Mouse (Mus musculus): ENCODE data around the gene Spata32. TPM values are rescaled to one million over a fixed set of nuclear protein-coding genes. Genes with fewer than 3 reads are reported as not detected.

The Spata32 gene
- total and polyA plus RNA-seq, 2 experiments, result not detected

DNA sequence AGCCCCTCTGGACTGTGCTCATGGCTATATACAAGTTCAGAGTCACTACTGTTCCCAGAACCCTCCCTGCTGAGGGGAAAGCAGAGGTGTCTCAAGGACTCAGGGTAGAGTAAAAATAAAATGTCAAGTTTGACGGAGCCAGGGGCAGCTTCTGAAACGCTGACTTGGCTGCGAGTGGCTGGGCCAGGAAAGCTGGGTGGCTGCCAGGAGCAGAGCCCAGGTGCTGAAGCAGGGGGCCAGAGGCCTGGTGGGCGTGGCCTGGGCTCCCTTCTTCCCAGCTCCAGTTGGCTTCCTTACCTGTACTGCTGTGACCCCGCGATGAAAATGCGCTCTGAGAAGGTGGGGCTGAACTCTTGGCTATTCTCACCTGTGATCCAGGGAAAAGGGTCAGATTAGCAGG lies 22.5 kb upstream of the Spata32 start:
- Histone ChIP-seq H3K4me3 (ENCODE audit: insufficient read depth, low read depth, low read length) (no peak overlapping the region), H3K36me3 (ENCODE audit: control insufficient read depth, insufficient read depth, low read length) (no peaks in the 10 kb centered on the region), H3K27me3 (ENCODE audit: control insufficient read depth, insufficient read depth, low read length) (no peaks in the 10 kb centered on the region), H3K27ac (replicated peaks; ENCODE audit: insufficient read depth, low read depth, low read length) (no peak overlapping the region), H3K4me1 (ENCODE audit: control insufficient read depth, insufficient read depth, low read length) (no peaks in the 10 kb centered on the region), H3K9ac (ENCODE audit: low read depth, low read length) (no peak overlapping the region), H3K79me2 (ENCODE audit: control insufficient read depth, insufficient read depth, low read length) (0 out of 2 replicates have a peak, but pooled peaks cover 4% of the 10 kb centered on the region)
- DNase-seq (ENCODE audit: extremely low read depth, low read depth, low spot score), result no peak
- no peak for TF ChIP-seq POLR2A (IDR thresholded peaks at IDR 0.05; ENCODE audit: extremely low read depth, insufficient read depth, low read length)
- no peak for TF ChIP-seq CTCF (IDR thresholded peaks at IDR 0.05; ENCODE audit: low read depth, low read length)
- 70% methylated on average over 7 of the region's 7 CpGs for WGBS

DNA sequence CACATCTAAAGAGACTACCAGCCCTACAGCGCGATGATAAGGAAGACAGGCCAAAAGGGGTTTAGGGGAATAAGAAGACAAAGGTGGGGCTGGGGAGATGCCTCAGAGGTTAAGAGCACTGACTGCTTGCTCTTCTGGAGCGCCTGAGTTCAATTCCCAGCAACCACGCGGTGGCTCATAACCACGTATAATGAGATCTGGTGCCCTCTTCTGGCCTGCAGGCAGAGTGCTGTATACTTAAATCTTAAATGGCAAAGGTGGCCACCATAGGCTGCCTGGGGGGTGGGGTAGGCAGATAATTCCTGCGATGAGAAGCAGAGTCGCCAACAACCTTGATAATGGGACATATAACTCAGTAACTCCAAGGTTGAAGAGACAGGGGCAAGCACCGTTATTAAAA lies 19.5 kb upstream of the Spata32 start:
- no peak for TF ChIP-seq CTCF (IDR thresholded peaks at IDR 0.05; ENCODE audit: low read depth, low read length)
- TF ChIP-seq POLR2A (IDR thresholded peaks at IDR 0.05; ENCODE audit: extremely low read depth, insufficient read depth, low read length), result no peak
- DNase-seq (ENCODE audit: extremely low read depth, low read depth, low spot score), result no peak
- no peaks in the 10 kb centered on the region for H3K4me1 ChIP-seq (ENCODE audit: control insufficient read depth, insufficient read depth, low read length)
- no peaks in the 10 kb centered on the region for H3K36me3 ChIP-seq (ENCODE audit: control insufficient read depth, insufficient read depth, low read length)
- no peak overlapping the region for H3K9ac ChIP-seq (ENCODE audit: low read depth, low read length)
- no peaks in the 10 kb centered on the region for H3K79me2 ChIP-seq (ENCODE audit: control insufficient read depth, insufficient read depth, low read length)
- no peak overlapping the region for H3K4me3 ChIP-seq (ENCODE audit: insufficient read depth, low read depth, low read length)
- H3K27ac ChIP-seq (replicated peaks; ENCODE audit: insufficient read depth, low read depth, low read length), result no peak overlapping the region
- no peaks in the 10 kb centered on the region for H3K27me3 ChIP-seq (ENCODE audit: control insufficient read depth, insufficient read depth, low read length)
- 86% methylated on average over 9 of the region's 9 CpGs for WGBS

DNA sequence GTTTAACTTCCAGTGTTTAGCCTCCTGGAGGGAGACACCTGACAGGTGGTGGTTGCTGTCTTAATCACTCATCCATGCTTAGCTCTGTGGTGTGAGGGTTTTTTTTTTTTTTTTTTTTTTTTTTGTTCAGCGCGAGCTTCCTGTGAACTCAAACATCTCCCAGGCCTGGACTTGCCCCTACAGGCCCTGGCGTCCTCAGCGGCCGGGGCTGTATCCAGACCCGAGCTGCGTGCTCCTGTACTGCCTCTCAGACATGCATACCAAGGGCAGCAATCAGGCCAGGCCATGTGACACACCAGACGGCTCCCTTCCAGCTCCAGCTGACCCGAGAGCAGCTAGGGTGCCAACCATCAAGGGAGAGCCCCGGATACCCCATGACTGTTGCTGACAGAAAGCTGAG lies 18.7 kb upstream of the Spata32 start:
- 89% methylated on average over 10 of the region's 10 CpGs for WGBS
- no peak overlapping the region for H3K27ac ChIP-seq (replicated peaks; ENCODE audit: insufficient read depth, low read depth, low read length)

DNA sequence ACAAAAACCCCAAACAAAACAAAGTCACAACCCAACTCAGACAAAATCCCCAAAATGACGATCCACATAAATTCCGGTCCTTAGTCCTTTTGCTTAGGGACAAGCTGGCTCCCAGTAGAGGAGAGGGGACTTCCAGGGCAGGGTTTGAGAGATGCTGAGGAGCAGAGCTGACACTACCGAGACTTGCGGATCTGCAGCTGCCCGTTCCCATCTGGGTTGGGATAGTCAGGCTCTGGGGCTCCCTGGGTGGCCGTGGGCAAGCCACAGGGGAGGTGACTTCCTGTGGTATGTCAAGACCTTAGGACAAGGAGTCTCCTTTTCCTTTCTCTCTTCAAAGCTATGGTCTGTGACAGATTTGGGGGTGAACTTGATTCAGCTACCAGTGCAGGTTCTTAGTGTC lies 18.2 kb upstream of the Spata32 start:
- no peaks in the 10 kb centered on the region for H3K27me3 ChIP-seq (ENCODE audit: control insufficient read depth, insufficient read depth, low read length)
- WGBS, result 94% methylated on average over 6 of the region's 6 CpGs
- DNase-seq (ENCODE audit: extremely low read depth, low read depth, low spot score), result no peak
- TF ChIP-seq CTCF (IDR thresholded peaks at IDR 0.05; ENCODE audit: low read depth, low read length) (no peak), POLR2A (IDR thresholded peaks at IDR 0.05; ENCODE audit: extremely low read depth, insufficient read depth, low read length) (no peak)
- H3K4me1 ChIP-seq (ENCODE audit: control insufficient read depth, insufficient read depth, low read length), result no peaks in the 10 kb centered on the region
- H3K9ac ChIP-seq (ENCODE audit: low read depth, low read length), result no peak overlapping the region
- H3K36me3 ChIP-seq (ENCODE audit: control insufficient read depth, insufficient read depth, low read length), result no peaks in the 10 kb centered on the region
- H3K4me3 ChIP-seq (ENCODE audit: insufficient read depth, low read depth, low read length), result no peak overlapping the region
- H3K79me2 ChIP-seq (ENCODE audit: control insufficient read depth, insufficient read depth, low read length), result no peaks in the 10 kb centered on the region
- H3K27ac ChIP-seq (replicated peaks; ENCODE audit: insufficient read depth, low read depth, low read length), result no peak overlapping the region

More for the DNA sequence above, 18.7 kb upstream of the Spata32 start:
- H3K9ac ChIP-seq (ENCODE audit: low read depth, low read length), result no peak overlapping the region
- H3K36me3 ChIP-seq (ENCODE audit: control insufficient read depth, insufficient read depth, low read length), result no peaks in the 10 kb centered on the region
- TF ChIP-seq POLR2A (IDR thresholded peaks at IDR 0.05; ENCODE audit: extremely low read depth, insufficient read depth, low read length) (no peak), CTCF (IDR thresholded peaks at IDR 0.05; ENCODE audit: low read depth, low read length) (no peak)
- H3K79me2 ChIP-seq (ENCODE audit: control insufficient read depth, insufficient read depth, low read length), result no peaks in the 10 kb centered on the region
- H3K4me1 ChIP-seq (ENCODE audit: control insufficient read depth, insufficient read depth, low read length), result no peaks in the 10 kb centered on the region
- no peak for DNase-seq (ENCODE audit: extremely low read depth, low read depth, low spot score)
- no peaks in the 10 kb centered on the region for H3K27me3 ChIP-seq (ENCODE audit: control insufficient read depth, insufficient read depth, low read length)
- no peak overlapping the region for H3K4me3 ChIP-seq (ENCODE audit: insufficient read depth, low read depth, low read length)

GRCm38 (mm10) chr11:103235702-103236101 lies 17.5 kb upstream of the Spata32 start:
- H3K79me2 ChIP-seq (ENCODE audit: control insufficient read depth, insufficient read depth, low read length), result no peaks in the 10 kb centered on the region
- H3K27me3 ChIP-seq (ENCODE audit: control insufficient read depth, insufficient read depth, low read length), result no peaks in the 10 kb centered on the region
- H3K36me3 ChIP-seq (ENCODE audit: control insufficient read depth, insufficient read depth, low read length), result no peaks in the 10 kb centered on the region
- no peak overlapping the region for H3K27ac ChIP-seq (replicated peaks; ENCODE audit: insufficient read depth, low read depth, low read length)
- H3K9ac ChIP-seq (ENCODE audit: low read depth, low read length), result no peak overlapping the region
- H3K4me3 ChIP-seq (ENCODE audit: insufficient read depth, low read depth, low read length), result no peak overlapping the region
- no peaks in the 10 kb centered on the region for H3K4me1 ChIP-seq (ENCODE audit: control insufficient read depth, insufficient read depth, low read length)
- 70% methylated on average over 11 of the region's 11 CpGs for WGBS
- no peak for TF ChIP-seq CTCF (IDR thresholded peaks at IDR 0.05; ENCODE audit: low read depth, low read length)
- TF ChIP-seq POLR2A (IDR thresholded peaks at IDR 0.05; ENCODE audit: extremely low read depth, insufficient read depth, low read length), result no peak
- no peak for DNase-seq (ENCODE audit: extremely low read depth, low read depth, low spot score)

DNA sequence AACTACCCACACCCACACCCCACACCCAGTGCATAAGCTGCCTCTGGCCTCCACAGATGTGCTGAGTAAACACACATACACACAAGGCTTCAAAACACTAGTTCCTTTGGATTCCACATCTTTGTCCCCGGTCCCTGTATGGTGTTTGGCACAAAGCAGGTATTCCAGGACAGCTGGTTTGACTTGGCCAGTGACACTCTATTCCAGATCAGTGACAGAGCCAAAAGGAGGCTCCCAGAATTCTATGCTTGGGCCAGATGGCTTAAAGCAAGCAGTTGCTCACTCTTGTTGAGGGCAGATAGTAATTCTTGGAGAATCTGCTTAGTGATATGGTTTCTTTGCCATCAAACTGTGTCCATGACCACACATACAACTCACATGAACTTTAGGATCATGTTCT lies 16.2 kb upstream of the Spata32 start:
- H3K4me1 ChIP-seq (ENCODE audit: control insufficient read depth, insufficient read depth, low read length), result no peaks in the 10 kb centered on the region
- WGBS, result 30% methylated on average over 1 of the region's 1 CpGs
- no peak overlapping the region for H3K27ac ChIP-seq (replicated peaks; ENCODE audit: insufficient read depth, low read depth, low read length)
- no peaks in the 10 kb centered on the region for H3K79me2 ChIP-seq (ENCODE audit: control insufficient read depth, insufficient read depth, low read length)
- no peak overlapping the region for H3K4me3 ChIP-seq (ENCODE audit: insufficient read depth, low read depth, low read length)
- no peak for DNase-seq (ENCODE audit: extremely low read depth, low read depth, low spot score)
- H3K27me3 ChIP-seq (ENCODE audit: control insufficient read depth, insufficient read depth, low read length), result no peaks in the 10 kb centered on the region
- no peaks in the 10 kb centered on the region for H3K36me3 ChIP-seq (ENCODE audit: control insufficient read depth, insufficient read depth, low read length)
- no peak overlapping the region for H3K9ac ChIP-seq (ENCODE audit: low read depth, low read length)
- TF ChIP-seq POLR2A (IDR thresholded peaks at IDR 0.05; ENCODE audit: extremely low read depth, insufficient read depth, low read length) (no peak), CTCF (IDR thresholded peaks at IDR 0.05; ENCODE audit: low read depth, low read length) (no peak)

All from liver, adult 2 months (tissue).